Mouse (Mus musculus): ENCODE measurements around the gene Il6st. TPM values are rescaled to one million over a fixed set of nuclear protein-coding genes. Genes with fewer than 3 reads are reported as not detected.

Gene Il6st
- polyA plus RNA-seq, 1 experiment from 2014 or later, result 24.0 TPM

GRCm38 (mm10) chr13:112536611-112537010 is 72.7 kb downstream of the Il6st start:
- no peak for TF ChIP-seq CTCF (IDR thresholded peaks at IDR 0.05; ENCODE audit: low read depth)
- H3K36me3 ChIP-seq (ENCODE audit: insufficient read depth, low read length), result no peaks in the 10 kb centered on the region
- H3K9me3 ChIP-seq (replicated peaks; ENCODE audit: low read length), result no peaks in the 10 kb centered on the region
- H3K9ac ChIP-seq (ENCODE audit: low read depth, low read length), result no peak overlapping the region
- H3K4me3 ChIP-seq (replicated peaks; ENCODE audit: low read depth, low read length), result no peak overlapping the region
- WGBS, result 31% methylated on average over 4 of the region's 4 CpGs
- H3K4me2 ChIP-seq (ENCODE audit: low read length), result no peak overlapping the region
- ATAC-seq (replicated peaks; ENCODE audit: low FRiP score, low read depth) (no peak), DNase-seq (ENCODE audit: low spot score) (no peak)
- peaks cover 4% of the 10 kb centered on the region; the same call in 1 of the 2 replicates for H3K4me1 ChIP-seq (replicated peaks; ENCODE audit: insufficient read depth, low read length)
- no peaks in the 10 kb centered on the region for H3K27me3 ChIP-seq (ENCODE audit: insufficient read depth, low read length)
- no peak overlapping the region for H3K27ac ChIP-seq

GRCm38 (mm10) chr13:112537065-112537464 is 73.2 kb downstream of the Il6st start:
- DNase-seq (ENCODE audit: low spot score), result no peak
- Histone ChIP-seq H3K9ac (ENCODE audit: low read depth, low read length) (no peak overlapping the region), H3K27ac (no peak overlapping the region), H3K4me2 (ENCODE audit: low read length) (no peak overlapping the region), H3K36me3 (ENCODE audit: insufficient read depth, low read length) (no peaks in the 10 kb centered on the region), H3K9me3 (replicated peaks; ENCODE audit: low read length) (no peaks in the 10 kb centered on the region), H3K4me3 (replicated peaks; ENCODE audit: low read depth, low read length) (no peak overlapping the region), H3K4me1 (replicated peaks; ENCODE audit: insufficient read depth, low read length) (peaks cover 4% of the 10 kb centered on the region; the same call in 1 of the 2 replicates), H3K27me3 (ENCODE audit: insufficient read depth, low read length) (no peaks in the 10 kb centered on the region)
- ATAC-seq (replicated peaks; ENCODE audit: low FRiP score, low read depth), result no peak
- no peak for TF ChIP-seq CTCF (IDR thresholded peaks at IDR 0.05; ENCODE audit: low read depth)
- WGBS, result 89% methylated on average over 7 of the region's 7 CpGs

- ATAC-seq (replicated peaks; ENCODE audit: low FRiP score, low read depth) (no peak), DNase-seq (ENCODE audit: low spot score) (no peak)
- no peaks in the 10 kb centered on the region for H3K9me3 ChIP-seq (replicated peaks; ENCODE audit: low read length)
- no peak overlapping the region for H3K4me2 ChIP-seq (ENCODE audit: low read length)
- no peak for TF ChIP-seq CTCF (IDR thresholded peaks at IDR 0.05; ENCODE audit: low read depth)
- no peak overlapping the region for H3K27ac ChIP-seq
- no peak overlapping the region for H3K9ac ChIP-seq (ENCODE audit: low read depth, low read length)
- H3K27me3 ChIP-seq (ENCODE audit: insufficient read depth, low read length), result no peaks in the 10 kb centered on the region
- no peaks in the 10 kb centered on the region for H3K36me3 ChIP-seq (ENCODE audit: insufficient read depth, low read length)
- no peak overlapping the region for H3K4me3 ChIP-seq (replicated peaks; ENCODE audit: low read depth, low read length)
- no peaks in the 10 kb centered on the region; the same call in 1 of the 2 replicates for H3K4me1 ChIP-seq (replicated peaks; ENCODE audit: insufficient read depth, low read length)
- 12% methylated on average over 3 of the region's 3 CpGs for WGBS
These were observed 76.7 kb downstream of the Il6st start for GRCm38 (mm10) chr13:112540616-112541015.

- Histone ChIP-seq H3K9me3 (replicated peaks; ENCODE audit: low read length) (no peaks in the 10 kb centered on the region), H3K9ac (ENCODE audit: low read depth, low read length) (no peak overlapping the region), H3K4me2 (ENCODE audit: low read length) (no peak overlapping the region), H3K4me3 (replicated peaks; ENCODE audit: low read depth, low read length) (no peak overlapping the region), H3K4me1 (replicated peaks; ENCODE audit: insufficient read depth, low read length) (no peaks in the 10 kb centered on the region; the same call in 1 of the 2 replicates), H3K36me3 (ENCODE audit: insufficient read depth, low read length) (no peaks in the 10 kb centered on the region), H3K27me3 (ENCODE audit: insufficient read depth, low read length) (no peaks in the 10 kb centered on the region), H3K27ac (no peak overlapping the region)
- ATAC-seq (replicated peaks; ENCODE audit: low FRiP score, low read depth) (no peak), DNase-seq (ENCODE audit: low spot score) (no peak)
- no peak for TF ChIP-seq CTCF (IDR thresholded peaks at IDR 0.05; ENCODE audit: low read depth)
- WGBS, result 50% methylated on average over 10 of the region's 10 CpGs
These were observed 77.5 kb downstream of the Il6st start for GRCm38 (mm10) chr13:112541223-112541975.

GRCm38 (mm10) chr13:112551641-112552548 is 88.0 kb downstream of the Il6st start:
- Histone ChIP-seq H3K9me3 (replicated peaks; ENCODE audit: low read length) (no peaks in the 10 kb centered on the region), H3K4me1 (replicated peaks; ENCODE audit: insufficient read depth, low read length) (no peaks in the 10 kb centered on the region), H3K4me3 (replicated peaks; ENCODE audit: low read depth, low read length) (no peak overlapping the region), H3K27me3 (ENCODE audit: insufficient read depth, low read length) (no peaks in the 10 kb centered on the region), H3K4me2 (ENCODE audit: low read length) (no peak overlapping the region), H3K27ac (no peak overlapping the region), H3K9ac (ENCODE audit: low read depth, low read length) (no peak overlapping the region), H3K36me3 (ENCODE audit: insufficient read depth, low read length) (no peaks in the 10 kb centered on the region)
- no peak for ATAC-seq (replicated peaks; ENCODE audit: low FRiP score, low read depth)
- no peak for DNase-seq (ENCODE audit: low spot score)
- 82% methylated on average over 7 of the region's 7 CpGs for WGBS
- TF ChIP-seq CTCF (IDR thresholded peaks at IDR 0.05; ENCODE audit: low read depth), result no peak

- H3K4me3 ChIP-seq (replicated peaks; ENCODE audit: low read depth, low read length), result no peak overlapping the region
- ATAC-seq (replicated peaks; ENCODE audit: low FRiP score, low read depth), result no peak
- 91% methylated on average over 5 of the region's 5 CpGs for WGBS
- no peak for DNase-seq (ENCODE audit: low spot score)
- no peak overlapping the region for H3K9ac ChIP-seq (ENCODE audit: low read depth, low read length)
- H3K27me3 ChIP-seq (ENCODE audit: insufficient read depth, low read length), result no peaks in the 10 kb centered on the region
- H3K27ac ChIP-seq, result no peak overlapping the region
- no peak for TF ChIP-seq CTCF (IDR thresholded peaks at IDR 0.05; ENCODE audit: low read depth)
- no peaks in the 10 kb centered on the region for H3K36me3 ChIP-seq (ENCODE audit: insufficient read depth, low read length)
- H3K4me2 ChIP-seq (ENCODE audit: low read length), result no peak overlapping the region
- no peaks in the 10 kb centered on the region for H3K9me3 ChIP-seq (replicated peaks; ENCODE audit: low read length)
- H3K4me1 ChIP-seq (replicated peaks; ENCODE audit: insufficient read depth, low read length), result no peaks in the 10 kb centered on the region
These were observed 89.4 kb downstream of the Il6st start for GRCm38 (mm10) chr13:112553304-112553703.
